Mouse (Mus musculus) liver, embryonic 11.5 days (tissue): Measurements from ENCODE around the gene Gm2115. TPM values are rescaled to one million over a fixed set of nuclear protein-coding genes. Genes with fewer than 3 reads are reported as not detected.

Source experiments
- ATAC-seq: fragments of 200-750 bp; cut with Nextera tagmentation; replicated peaks from 2 replicates; pipeline ENCODE4 v1.8.0; 2017; ENCODE audit warnings: moderate number of reproducible peaks, mild to moderate bottlenecking, moderate TSS enrichment, moderate library complexity; ENCODE audit not compliant: low FRiP score
- DNase-seq: peaks from one replicate; pipeline ENCODE4 v3.0.0-alpha.2; 2017; ENCODE audit warnings: low spot score
- H3K27ac ChIP-seq: fragments of 300-500 bp; sonication (generic); 2 replicates; pipeline ENCODE4 v1.5.1; 2014; ENCODE audit warnings: mild to moderate bottlenecking, low read depth, low read length, control low read depth
- H3K27me3 ChIP-seq: fragments of 300-500 bp; sonication (generic); replicated peaks from 2 replicates; pipeline ENCODE4 v1.6.1; 2014; ENCODE audit warnings: low read length, mixed read lengths; ENCODE audit not compliant: control insufficient read depth, insufficient read depth
- H3K36me3 ChIP-seq: fragments of 300-500 bp; sonication (generic); 2 replicates; pipeline ENCODE4 v1.6.1; 2014; ENCODE audit warnings: mild to moderate bottlenecking, low read length, moderate library complexity, mixed read lengths; ENCODE audit not compliant: control insufficient read depth, insufficient read depth
- H3K4me1 ChIP-seq: fragments of 300-500 bp; sonication (generic); replicated peaks from 2 replicates; pipeline ENCODE4 v1.6.1; 2014; ENCODE audit warnings: low read length, mixed read lengths; ENCODE audit not compliant: control insufficient read depth, insufficient read depth
- H3K4me2 ChIP-seq: fragments of 300-500 bp; sonication (generic); 2 replicates; pipeline ENCODE4 v1.6.1; 2014; ENCODE audit warnings: mild to moderate bottlenecking, control low read depth, moderate library complexity
- H3K4me3 ChIP-seq: fragments of 300-500 bp; sonication (generic); 2 replicates; pipeline ENCODE4 v1.5.1; 2014; ENCODE audit warnings: low read depth, low read length, control low read depth
- H3K9ac ChIP-seq: fragments of 300-500 bp; sonication (generic); 2 replicates; pipeline ENCODE4 v1.6.1; 2014; ENCODE audit warnings: low read depth, low read length, control low read depth
- H3K9me3 ChIP-seq: fragments of 300-500 bp; sonication (generic); 2 replicates; pipeline ENCODE4 v1.6.1; 2016; ENCODE audit warnings: low read length, inconsistent platforms, mixed read lengths; ENCODE audit not compliant: control insufficient read depth
- WGBS: fragments of 180-500 bp; shearing (Covaris S2); extraction: QIAGEN DNeasy Blood & Tissue Kit; methylation state at CpG from one replicate; pipeline ENCODE4 v1.1.7; 2014; 5-methylcytosine and 5-hydroxymethylcytosine counted together
- polyA plus RNA-seq: library from polyadenylated mRNA; unstranded; fragments of >200 nt; fragmentation: Nextera tagmentation; extraction: Ambion mirVana; gene quantifications from 2 replicates; pipeline ENCODE4 v1.2.1, GENCODE M21; 2014

Gm2115 gene
- polyA plus RNA-seq, 1 experiment from 2014 or later, result not detected

DNA sequence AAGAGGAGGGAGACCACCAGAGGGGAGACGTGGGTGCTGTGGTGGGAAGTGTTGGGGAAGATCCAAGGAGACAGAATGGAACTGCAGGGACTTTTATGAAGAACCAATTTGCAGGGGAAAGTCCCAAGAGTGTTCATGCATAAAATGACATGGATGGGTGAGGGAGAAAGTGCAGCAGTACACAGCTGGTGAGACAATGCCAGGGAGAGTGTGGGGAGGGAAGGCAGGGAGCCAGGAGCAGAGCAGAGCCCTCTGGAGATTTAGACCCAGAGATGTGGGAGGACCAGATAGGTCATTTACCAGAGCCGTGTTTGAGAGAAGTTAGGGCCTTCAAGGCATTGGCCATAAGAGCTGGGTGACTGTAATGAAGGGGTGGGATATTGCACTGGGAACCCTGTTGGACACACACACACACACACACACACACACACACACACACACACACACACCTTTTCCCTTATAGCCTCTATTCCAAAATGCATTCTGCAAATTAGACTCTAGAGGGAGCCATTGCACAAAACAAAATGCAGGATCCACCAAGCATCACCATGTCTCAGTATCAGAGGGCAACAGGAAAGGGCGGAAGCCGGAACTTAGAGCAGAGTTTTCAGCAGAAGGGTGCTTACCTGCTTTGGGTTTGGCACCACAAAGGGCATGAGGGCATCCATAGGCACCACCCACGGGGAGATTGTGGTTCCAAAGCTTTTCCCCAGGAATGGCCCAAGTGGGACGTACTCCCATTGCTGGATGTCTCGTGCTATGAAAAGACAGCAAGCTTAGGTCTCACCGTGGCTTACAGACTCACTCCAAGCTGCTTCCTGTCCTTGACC lies 65.5 kb downstream of the Gm2115 start:
- H3K9me3 ChIP-seq, result no peaks in the 10 kb centered on the region
- DNase-seq, result peak; percentile 44
- no peak overlapping the region for H3K4me2 ChIP-seq
- no peaks in the 10 kb centered on the region for H3K36me3 ChIP-seq
- no peak overlapping the region for H3K9ac ChIP-seq
- no peak overlapping the region for H3K4me3 ChIP-seq
- H3K27ac ChIP-seq, result no peak overlapping the region
- 46% methylated on average over 8 of the region's 8 CpGs for WGBS
- H3K4me1 ChIP-seq, result no peaks in the 10 kb centered on the region
- ATAC-seq, result peak; percentile 75
- no peaks in the 10 kb centered on the region for H3K27me3 ChIP-seq

GRCm38 (mm10) chr7:84594917-84595303 lies 66.2 kb downstream of the Gm2115 start:
- Histone ChIP-seq H3K4me2 (no peak overlapping the region), H3K9me3 (no peaks in the 10 kb centered on the region), H3K27ac (no peak overlapping the region), H3K4me3 (no peak overlapping the region), H3K4me1 (no peaks in the 10 kb centered on the region), H3K36me3 (no peaks in the 10 kb centered on the region), H3K9ac (no peak overlapping the region), H3K27me3 (no peaks in the 10 kb centered on the region)
- DNase-seq (no peak), ATAC-seq (peak; percentile 19)

- Histone ChIP-seq H3K4me1 (no peaks in the 10 kb centered on the region), H3K4me3 (no peak overlapping the region), H3K9ac (no peak overlapping the region), H3K4me2 (no peak overlapping the region), H3K27me3 (no peaks in the 10 kb centered on the region), H3K9me3 (no peaks in the 10 kb centered on the region), H3K36me3 (no peaks in the 10 kb centered on the region), H3K27ac (no peak overlapping the region)
- DNase-seq (no peak), ATAC-seq (no peak)
- 90% methylated on average over 3 of the region's 3 CpGs for WGBS
These were observed 67.2 kb downstream of the Gm2115 start for GRCm38 (mm10) chr7:84596002-84596401.

- ATAC-seq (no peak), DNase-seq (no peak)
- Histone ChIP-seq H3K27me3 (no peaks in the 10 kb centered on the region), H3K4me1 (no peaks in the 10 kb centered on the region), H3K27ac (no peak overlapping the region), H3K36me3 (no peaks in the 10 kb centered on the region), H3K9me3 (no peaks in the 10 kb centered on the region), H3K4me2 (no peak overlapping the region), H3K9ac (no peak overlapping the region), H3K4me3 (no peak overlapping the region)
- 82% methylated on average over 3 of the region's 3 CpGs for WGBS
These were observed 67.9 kb downstream of the Gm2115 start for GRCm38 (mm10) chr7:84596633-84597032.

DNA sequence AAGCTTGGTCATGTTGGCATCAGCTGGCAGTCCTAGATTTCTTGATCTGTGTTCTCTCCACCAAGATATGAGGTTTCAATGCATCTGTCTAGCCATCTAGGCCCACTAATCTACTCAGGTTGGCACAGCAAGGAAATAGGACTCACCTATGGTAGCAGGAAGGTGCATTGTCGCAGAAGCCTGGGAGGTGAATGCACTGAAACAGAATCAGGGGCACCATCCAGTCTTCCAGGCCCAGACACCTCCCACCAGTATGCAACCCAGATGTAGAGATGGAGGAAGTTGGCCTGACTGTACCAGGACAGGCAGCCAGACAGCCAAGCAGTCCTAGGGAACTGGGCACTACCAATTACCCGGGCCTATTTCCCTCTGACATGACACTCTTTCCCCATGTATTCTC lies 71.9 kb downstream of the Gm2115 start:
- no peak overlapping the region for H3K4me3 ChIP-seq
- WGBS, result 95% methylated on average over 2 of the region's 2 CpGs
- H3K27me3 ChIP-seq, result no peaks in the 10 kb centered on the region
- ATAC-seq (no peak), DNase-seq (no peak)
- H3K9me3 ChIP-seq, result no peaks in the 10 kb centered on the region
- no peak overlapping the region for H3K9ac ChIP-seq
- H3K36me3 ChIP-seq, result no peaks in the 10 kb centered on the region
- H3K27ac ChIP-seq, result no peak overlapping the region
- H3K4me2 ChIP-seq, result no peak overlapping the region
- 0 out of 2 replicates have a peak, but pooled peaks cover 4% of the 10 kb centered on the region for H3K4me1 ChIP-seq

- Histone ChIP-seq H3K27me3 (no peaks in the 10 kb centered on the region), H3K9me3 (no peaks in the 10 kb centered on the region), H3K9ac (no peak overlapping the region), H3K27ac (no peak overlapping the region), H3K36me3 (no peaks in the 10 kb centered on the region), H3K4me2 (no peak overlapping the region), H3K4me1 (0 out of 2 replicates have a peak, but pooled peaks cover 4% of the 10 kb centered on the region), H3K4me3 (no peak overlapping the region)
- 81% methylated on average over 3 of the region's 3 CpGs for WGBS
- no peak for ATAC-seq
- no peak for DNase-seq
These were observed 72.6 kb downstream of the Gm2115 start for GRCm38 (mm10) chr7:84601331-84601730.

GRCm38 (mm10) chr7:84604501-84604900 lies 75.7 kb downstream of the Gm2115 start:
- H3K4me2 ChIP-seq, result peak overlapping the region; percentile 87
- no peak for DNase-seq

GRCm38 (mm10) chr7:84605033-84605687 lies 76.4 kb downstream of the Gm2115 start:
- Histone ChIP-seq H3K9ac (peak overlapping the region; percentile 65), H3K4me3 (peak overlapping the region; percentile 65), H3K27ac (peak overlapping the region; percentile 32; the same call in 1 of the 2 replicates), H3K9me3 (no peaks in the 10 kb centered on the region), H3K36me3 (no peaks in the 10 kb centered on the region), H3K4me1 (0 out of 2 replicates have a peak, but pooled peaks cover 6% of the 10 kb centered on the region), H3K4me2 (peak overlapping the region; percentile 87), H3K27me3 (no peaks in the 10 kb centered on the region)
- peak; percentile 34 for ATAC-seq
- no peak for DNase-seq
- WGBS, result 12% methylated on average over 19 of the region's 19 CpGs

More at GRCm38 (mm10) chr7:84604501-84604900, 75.7 kb downstream of the Gm2115 start:
- Histone ChIP-seq H3K4me1 (0 out of 2 replicates have a peak, but pooled peaks cover 6% of the 10 kb centered on the region), H3K27me3 (no peaks in the 10 kb centered on the region), H3K9ac (no peak overlapping the region), H3K27ac (no peak overlapping the region; the same call in 1 of the 2 replicates), H3K36me3 (no peaks in the 10 kb centered on the region), H3K4me3 (peak overlapping the region; percentile 65), H3K9me3 (no peaks in the 10 kb centered on the region)
- no peak for ATAC-seq
- 61% methylated on average over 3 of the region's 3 CpGs for WGBS
